Mouse (Mus musculus) cerebellum, adult 11 months (tissue): ENCODE results near the gene Galnt17.

ENCODE experiments used
- DNase-seq: peaks from one replicate; pipeline ENCODE4 v3.0.0; 2022

Gene Galnt17

GRCm38 (mm10) chr5:131239813-131240212, 68.5 kb downstream of the Galnt17 start:
- DNase-seq, result no peak

DNA sequence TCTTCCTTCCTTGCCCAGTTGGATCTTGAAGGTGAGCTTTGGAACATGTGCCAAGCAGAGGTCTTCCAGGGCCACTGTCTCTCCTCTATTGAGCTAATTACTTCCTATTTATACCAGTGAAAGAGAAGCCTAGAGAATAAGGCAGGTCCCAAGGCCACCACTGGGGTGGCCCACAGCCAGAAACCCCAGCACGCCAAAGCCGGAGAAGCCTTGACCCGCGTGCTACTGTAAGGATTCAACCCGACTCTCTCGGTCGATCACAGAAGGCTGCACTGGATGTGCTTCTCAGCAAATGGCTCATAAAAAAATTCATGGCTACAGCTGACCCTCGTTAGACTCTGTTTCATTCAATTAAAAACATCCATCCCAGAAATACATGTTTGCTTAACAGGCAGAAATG, 71.4 kb downstream of the Galnt17 start:
- no peak for DNase-seq

DNA sequence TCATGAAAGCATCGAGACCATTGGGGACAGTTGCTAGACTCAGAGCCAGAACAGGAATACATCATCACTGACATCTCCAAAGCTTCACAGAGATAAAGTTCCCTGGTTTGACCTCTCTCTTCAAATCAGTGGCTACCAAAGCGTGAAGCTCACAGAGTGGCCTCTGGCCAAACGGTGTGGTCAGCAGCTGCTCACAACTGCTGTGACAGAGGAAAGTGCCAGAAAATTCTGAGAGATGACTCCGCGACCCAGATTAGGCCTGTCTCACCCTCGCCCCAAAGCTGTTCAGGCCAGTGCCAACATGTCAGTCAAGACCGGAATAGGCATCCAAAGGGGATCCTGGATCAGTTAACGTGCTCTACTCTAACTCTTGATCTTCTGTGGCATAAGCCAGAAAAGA, 74.5 kb downstream of the Galnt17 start:
- no peak for DNase-seq

GRCm38 (mm10) chr5:131231060-131231459, 77.2 kb downstream of the Galnt17 start:
- DNase-seq, result peak; percentile 48

GRCm38 (mm10) chr5:131229744-131230143, 78.6 kb downstream of the Galnt17 start:
- no peak for DNase-seq

GRCm38 (mm10) chr5:131223416-131223815, 84.9 kb downstream of the Galnt17 start:
- DNase-seq, result no peak

- DNase-seq, result no peak
These were observed 85.6 kb downstream of the Galnt17 start for GRCm38 (mm10) chr5:131222498-131223244.

- no peak for DNase-seq
These were observed 90.1 kb downstream of the Galnt17 start for GRCm38 (mm10) chr5:131218221-131218620.

DNA sequence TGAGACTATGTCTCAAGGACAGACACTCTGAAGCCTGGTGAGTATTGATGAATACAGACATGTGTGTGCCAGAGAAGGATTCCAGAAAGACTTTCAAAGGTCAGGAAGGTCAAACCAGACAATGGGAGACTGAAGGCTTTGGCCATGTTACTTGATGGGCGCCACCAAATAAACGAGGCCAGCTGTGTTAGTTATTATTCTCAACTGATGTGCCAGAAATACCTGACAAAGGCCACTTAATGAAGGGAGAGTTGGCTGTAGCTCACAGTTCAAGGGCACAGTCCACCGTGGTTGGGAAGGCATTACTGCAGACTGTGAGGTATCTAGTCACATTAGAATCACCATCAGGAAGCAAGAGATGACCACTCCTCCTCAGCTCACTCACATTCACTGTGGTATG, 96.7 kb downstream of the Galnt17 start:
- DNase-seq, result no peak

- peak; percentile 14 for DNase-seq
These were observed 107.2 kb downstream of the Galnt17 start for GRCm38 (mm10) chr5:131201146-131201545.

- no peak for DNase-seq
These were observed 116.0 kb downstream of the Galnt17 start for GRCm38 (mm10) chr5:131192311-131192710.

GRCm38 (mm10) chr5:131184566-131184965, 123.7 kb downstream of the Galnt17 start:
- DNase-seq, result no peak

DNA sequence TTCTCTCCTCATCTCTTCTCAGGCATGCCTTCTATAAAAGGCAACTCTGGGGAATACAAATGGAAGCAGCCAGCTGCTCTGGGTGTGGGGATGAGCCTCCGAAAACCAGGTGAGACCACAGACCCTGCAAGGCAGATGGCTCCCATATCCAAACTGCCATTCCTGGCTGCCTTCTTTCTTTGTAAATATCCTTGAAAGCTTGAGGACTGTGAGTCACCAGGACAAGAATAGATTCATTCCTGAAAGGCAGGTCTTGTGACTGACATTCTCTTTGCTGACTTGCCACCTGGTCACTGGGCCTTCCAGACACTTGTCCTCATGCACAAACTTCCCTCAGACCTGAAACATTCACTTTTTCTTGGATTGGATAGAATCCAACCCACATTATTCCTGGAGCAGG, 127.1 kb downstream of the Galnt17 start:
- DNase-seq, result no peak

GRCm38 (mm10) chr5:131180756-131181155, 127.5 kb downstream of the Galnt17 start:
- DNase-seq, result no peak

GRCm38 (mm10) chr5:131177851-131178250, 130.4 kb downstream of the Galnt17 start:
- no peak for DNase-seq

- DNase-seq, result no peak
These were observed 131.1 kb downstream of the Galnt17 start for GRCm38 (mm10) chr5:131177168-131177567.

DNA sequence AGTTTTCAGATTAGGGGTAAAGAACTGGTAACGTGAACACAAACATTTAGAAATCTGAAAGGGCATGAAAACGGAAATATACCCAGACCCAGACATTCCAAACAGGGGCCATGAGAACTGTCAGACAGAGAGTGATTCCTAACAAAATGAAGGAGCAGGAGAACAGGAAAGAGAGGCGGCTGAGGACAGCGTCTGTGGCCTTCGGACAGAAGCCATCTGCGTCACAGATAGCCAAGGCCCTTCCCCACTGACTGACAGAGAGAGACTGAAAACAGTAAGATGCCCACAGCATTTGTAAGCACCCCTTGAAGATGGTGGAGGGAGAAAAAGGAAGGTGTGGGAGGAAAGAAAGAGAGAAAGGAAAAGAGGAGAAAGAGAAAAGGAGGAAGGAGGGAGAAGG, 139.1 kb downstream of the Galnt17 start:
- DNase-seq, result no peak

DNA sequence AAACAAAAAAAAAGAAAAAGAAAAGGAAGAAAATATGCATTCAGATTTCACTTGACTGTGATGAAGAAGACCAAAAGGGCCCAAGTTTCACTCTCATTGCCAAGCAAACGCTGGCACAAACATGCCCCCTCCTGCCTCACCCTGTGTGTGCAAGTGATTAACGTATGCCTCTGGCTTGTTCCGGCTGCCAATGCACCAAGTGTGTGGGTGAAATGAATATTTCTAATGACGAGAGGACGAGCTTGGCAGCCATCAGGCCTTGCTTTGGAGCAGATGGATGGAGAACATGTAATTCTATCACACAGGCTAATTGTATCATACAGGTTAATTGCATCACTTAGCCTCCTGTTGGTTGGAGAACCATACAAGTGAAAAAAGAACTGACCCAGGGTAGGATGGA, 140.9 kb downstream of the Galnt17 start:
- DNase-seq, result peak; percentile 43

GRCm38 (mm10) chr5:131165681-131166080, 142.6 kb downstream of the Galnt17 start:
- no peak for DNase-seq

DNA sequence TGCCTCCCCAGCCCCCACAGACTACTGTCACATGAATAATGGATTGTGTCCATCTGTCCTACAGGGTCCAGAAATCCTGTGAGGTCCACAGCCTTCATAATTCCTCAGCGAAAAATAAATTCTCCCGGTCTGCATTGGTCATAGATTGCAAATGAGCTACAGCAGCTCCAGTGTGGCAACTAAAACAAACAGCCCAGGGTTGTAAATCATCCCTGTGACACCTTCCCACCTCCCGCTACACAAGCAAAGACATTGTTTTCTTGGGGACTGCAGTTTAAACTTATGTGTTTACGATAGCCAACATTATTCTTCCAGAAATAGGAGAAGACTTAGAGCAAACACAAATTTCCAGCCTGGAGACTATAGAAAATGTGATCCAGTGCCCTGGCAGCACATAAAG, 150.4 kb downstream of the Galnt17 start:
- DNase-seq, result no peak

DNA sequence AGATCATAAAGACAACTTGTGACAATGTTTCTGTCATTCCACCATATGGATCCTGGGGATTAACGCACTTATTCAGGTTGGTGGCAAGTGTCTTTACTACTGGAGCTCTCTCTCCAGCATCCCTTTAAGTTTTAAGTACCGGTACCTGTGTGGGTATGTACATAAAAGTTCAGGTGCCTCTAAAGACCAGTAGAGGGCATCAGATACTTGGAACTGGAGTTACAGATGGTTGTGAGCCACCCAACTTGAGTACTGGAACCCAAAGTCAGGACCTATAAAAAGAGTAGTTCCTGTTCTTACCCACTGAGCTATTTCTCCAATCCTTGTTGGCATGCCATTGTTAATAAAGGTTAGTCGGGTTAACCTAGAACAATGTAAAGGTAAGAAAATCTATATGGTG, 152.0 kb downstream of the Galnt17 start:
- no peak for DNase-seq

- DNase-seq, result no peak
These were observed 165.7 kb downstream of the Galnt17 start for GRCm38 (mm10) chr5:131142606-131143005.

GRCm38 (mm10) chr5:131134809-131135208, 173.5 kb downstream of the Galnt17 start:
- no peak for DNase-seq

DNA sequence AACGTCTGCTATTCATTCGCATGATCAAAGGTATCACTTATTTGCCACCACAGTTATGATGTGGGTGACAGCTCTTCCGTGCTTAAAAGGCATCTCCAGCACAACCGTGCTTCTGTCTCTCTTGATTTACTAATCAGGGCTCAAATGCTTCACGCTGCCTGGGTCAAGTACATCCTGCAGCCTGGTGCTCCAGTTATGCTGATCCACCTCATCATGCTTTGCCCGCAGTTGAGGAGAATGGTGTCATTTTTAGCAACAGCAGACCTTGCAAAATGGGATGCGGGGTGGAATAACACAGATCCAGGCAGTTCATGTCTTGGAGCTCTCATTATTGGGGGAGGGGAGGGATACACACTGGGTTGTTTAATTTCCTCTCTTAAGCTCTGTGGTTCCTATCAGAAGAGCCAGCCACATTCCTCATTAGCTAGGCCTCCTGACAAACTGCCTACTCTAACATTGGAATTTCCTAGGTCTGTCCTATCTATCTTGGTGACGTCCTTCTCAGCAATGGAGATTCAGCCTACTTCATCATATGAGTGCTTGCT, 187.9 kb downstream of the Galnt17 start:
- peak; percentile 8 for DNase-seq

- DNase-seq, result no peak
These were observed 188.4 kb downstream of the Galnt17 start for GRCm38 (mm10) chr5:131119896-131120295.
